Mouse (Mus musculus): ENCODE data around the gene Vwc2l. TPM values are rescaled to one million over a fixed set of nuclear protein-coding genes. Genes with fewer than 3 reads are reported as not detected.

Vwc2l gene
- polyA plus RNA-seq, 1 experiment from 2014 or later, result 9.5 TPM

DNA sequence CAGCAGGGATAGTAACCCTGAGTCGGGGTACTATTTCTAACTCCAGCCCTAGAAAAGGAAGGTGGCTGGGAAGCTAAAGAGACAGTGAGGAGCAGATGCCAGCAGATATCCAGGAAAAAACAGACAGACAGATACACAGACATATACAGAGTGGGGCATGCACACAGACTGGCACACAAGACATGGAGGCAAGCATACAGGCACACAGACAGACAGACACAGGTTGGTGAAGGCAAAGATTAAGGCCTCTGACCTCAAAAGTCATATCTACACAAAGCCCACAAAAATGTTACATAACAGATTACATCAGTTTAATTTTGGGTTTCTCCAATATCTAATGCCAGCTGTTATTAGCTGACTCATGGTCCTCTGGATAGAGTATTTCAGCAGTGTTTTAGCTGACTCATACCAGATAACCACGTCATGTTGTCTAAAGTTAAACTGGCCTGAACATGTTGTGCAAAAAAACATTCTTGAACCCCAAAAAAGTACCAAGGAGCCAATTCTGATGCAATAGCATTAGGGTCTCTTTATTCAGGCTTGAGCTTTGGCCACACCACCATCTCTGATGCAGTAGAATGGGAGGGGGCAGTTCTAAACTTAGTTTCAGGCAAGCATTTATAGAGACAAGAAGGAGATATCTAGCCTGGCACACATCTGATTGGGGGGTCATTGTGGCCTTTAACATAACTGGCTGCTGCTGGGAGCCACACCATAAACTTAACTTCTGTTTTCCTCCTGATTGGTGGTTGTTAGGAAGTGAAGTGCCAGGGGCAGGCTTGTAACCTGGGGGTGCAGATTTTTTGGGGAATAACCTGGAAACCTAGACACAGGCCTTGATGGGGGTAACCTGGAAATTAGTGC is 192.9 kb downstream of the Vwc2l start:
- no peaks in the 10 kb centered on the region for H3K27me3 ChIP-seq
- H3K27ac ChIP-seq (replicated peaks), result no peak overlapping the region
- no peak overlapping the region for H3K4me2 ChIP-seq
- H3K4me3 ChIP-seq, result no peak overlapping the region
- no peak for ATAC-seq (ENCODE audit: low FRiP score, low read depth)
- no peaks in the 10 kb centered on the region for H3K4me1 ChIP-seq (replicated peaks)
- no peak overlapping the region for H3K9ac ChIP-seq
- H3K9me3 ChIP-seq, result no peaks in the 10 kb centered on the region
- no peaks in the 10 kb centered on the region for H3K36me3 ChIP-seq
- 82% methylated on average over 2 of the region's 2 CpGs for WGBS

- H3K4me3 ChIP-seq, result no peak overlapping the region
- H3K9ac ChIP-seq, result no peak overlapping the region
- H3K4me2 ChIP-seq, result no peak overlapping the region
- no peak for ATAC-seq (ENCODE audit: low FRiP score, low read depth)
- H3K27ac ChIP-seq (replicated peaks), result no peak overlapping the region
- no peaks in the 10 kb centered on the region for H3K27me3 ChIP-seq
- H3K4me1 ChIP-seq (replicated peaks), result no peaks in the 10 kb centered on the region
- H3K36me3 ChIP-seq, result no peaks in the 10 kb centered on the region
- H3K9me3 ChIP-seq, result no peaks in the 10 kb centered on the region
- 84% methylated on average over 4 of the region's 4 CpGs for WGBS
These were observed 207.5 kb downstream of the Vwc2l start for GRCm38 (mm10) chr1:70933016-70933415.
